Mouse (Mus musculus) layer of hippocampus, adult 18-20 months (tissue): ENCODE results near the gene Gpr153. TPM values are rescaled to one million over a fixed set of nuclear protein-coding genes. Genes with fewer than 3 reads are reported as not detected.
A peak's percentile ranks its signal among the peaks of the same experiment; 100 is the strongest.

Experiments used
- DNase-seq, 2 experiments: peaks; one replicate each; pipeline ENCODE4 v3.0.0; 2022; ENCODE audit warnings: low spot score in 2 of 2
- total RNA-seq, 2 experiments: library from RNA; stranded (reverse); gene quantifications; 2 replicates each; pipeline ENCODE4 v1.2.3; 2021

Gpr153 gene
- total RNA-seq, 2 experiments from 2014 or later, result 5.0 to 6.5 TPM

GRCm38 (mm10) chr4:152264867-152265568, 9.0 kb upstream of the Gpr153 start:
- DNase-seq, result no peak

DNA sequence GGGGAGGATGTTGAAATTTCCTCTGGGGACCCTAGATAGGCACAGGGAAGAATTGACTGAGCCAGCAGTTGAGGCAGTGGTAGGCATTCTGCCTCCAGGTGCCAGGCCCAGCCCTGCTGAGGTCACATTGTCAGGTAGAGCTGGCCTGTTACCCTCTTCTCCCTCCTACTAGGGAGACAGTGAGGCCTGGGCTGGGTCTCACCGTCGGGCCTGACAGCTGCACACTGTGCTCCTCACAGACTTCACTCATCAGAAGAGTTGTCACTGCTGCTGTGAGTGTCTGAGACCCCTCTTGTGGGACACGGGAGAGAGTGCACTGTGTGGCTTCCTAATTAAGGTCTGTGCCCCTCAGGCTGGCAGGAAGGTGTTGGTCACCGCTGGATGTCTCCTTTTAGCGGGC, 8.2 kb upstream of the Gpr153 start:
- no peak for DNase-seq

GRCm38 (mm10) chr4:152266236-152266895, 7.7 kb upstream of the Gpr153 start:
- peak in 1 of 2 experiments; percentile 54 for DNase-seq

GRCm38 (mm10) chr4:152267748-152268369, 6.2 kb upstream of the Gpr153 start:
- DNase-seq, result peak in 1 of 2 experiments; percentile 38

DNA sequence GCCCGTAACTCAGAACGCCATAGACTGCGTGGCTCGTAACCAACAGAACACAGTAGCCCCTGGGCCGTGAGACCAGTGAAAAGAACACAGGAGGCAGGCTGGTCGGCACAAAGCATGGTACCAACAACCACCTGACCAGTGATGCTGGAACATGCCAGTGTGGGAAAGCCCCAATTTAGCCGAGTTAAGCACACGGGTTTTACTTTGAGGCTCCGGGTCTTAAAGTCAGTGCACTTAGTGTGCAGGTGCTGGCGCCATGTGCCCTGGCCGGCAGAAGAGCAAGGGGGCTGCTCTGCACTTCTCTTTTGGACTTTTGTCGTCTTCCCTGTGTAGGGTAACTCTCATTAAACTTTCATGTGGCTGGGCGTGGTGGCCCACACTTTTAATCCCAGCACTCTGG, 4.1 kb upstream of the Gpr153 start:
- no peak for DNase-seq

DNA sequence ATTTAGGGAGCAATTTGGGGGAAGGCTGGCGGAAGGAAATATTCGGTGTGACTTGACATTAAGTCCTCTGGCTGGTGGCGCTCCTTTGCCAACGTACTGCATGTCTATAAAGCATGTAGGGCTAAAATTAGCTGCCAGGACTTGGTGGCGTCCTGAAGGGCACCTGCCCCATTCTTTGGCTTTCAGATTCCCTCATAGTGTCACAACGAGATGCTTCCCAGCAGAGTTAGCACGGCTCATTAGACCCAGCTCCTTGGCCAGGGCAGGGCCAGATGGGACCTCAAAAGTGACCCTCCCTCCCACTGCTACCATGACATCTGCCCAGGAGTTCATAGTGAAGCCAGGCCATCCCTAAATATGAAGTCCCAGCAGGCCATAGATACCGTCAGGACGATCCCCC, 3.4 kb upstream of the Gpr153 start:
- no peak for DNase-seq

GRCm38 (mm10) chr4:152271334-152271733, 2.7 kb upstream of the Gpr153 start:
- no peak for DNase-seq

DNA sequence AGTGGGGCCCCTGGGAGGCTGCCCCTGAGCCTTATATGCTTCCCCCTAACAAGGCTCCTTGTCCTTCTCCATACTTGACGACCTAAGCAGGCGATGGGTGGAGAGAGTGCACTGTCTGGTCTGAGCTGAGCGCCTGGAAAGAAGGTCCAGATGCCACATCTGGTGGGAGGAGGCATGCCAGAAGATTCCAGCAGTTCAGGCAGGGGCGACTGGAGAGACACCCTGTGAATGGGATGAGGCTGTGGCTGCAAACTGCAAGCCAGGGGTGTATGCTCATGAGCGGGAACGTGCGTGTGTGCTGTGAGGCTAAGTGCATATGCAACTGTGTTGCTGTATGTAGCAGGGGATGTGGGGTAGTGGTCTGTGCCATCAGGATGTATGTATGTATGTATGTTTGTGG, 2.0 kb upstream of the Gpr153 start:
- no peak for DNase-seq

- no peak for DNase-seq
These were observed 1.5 kb upstream of the Gpr153 start for GRCm38 (mm10) chr4:152272449-152273049.

DNA sequence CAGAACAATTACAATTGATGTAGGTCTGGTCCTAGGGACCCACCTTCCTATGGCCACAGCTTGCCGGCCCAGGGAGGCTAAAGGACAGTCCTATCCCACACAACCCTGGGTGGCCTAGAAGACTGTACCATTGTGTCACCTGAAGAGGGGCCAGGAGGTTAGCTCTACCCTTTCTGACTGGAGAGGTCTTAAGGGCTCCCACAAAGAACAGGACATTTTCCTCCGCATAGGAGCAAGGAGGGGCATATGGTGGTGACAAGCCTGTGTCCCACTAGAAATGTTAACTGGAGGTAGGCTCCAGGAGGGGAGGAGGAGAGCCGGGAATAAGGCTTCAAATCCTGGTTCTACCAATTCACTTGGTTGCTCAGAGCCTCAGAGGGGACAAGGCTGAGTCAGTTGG, 841 bp upstream of the Gpr153 start:
- no peak for DNase-seq

DNA sequence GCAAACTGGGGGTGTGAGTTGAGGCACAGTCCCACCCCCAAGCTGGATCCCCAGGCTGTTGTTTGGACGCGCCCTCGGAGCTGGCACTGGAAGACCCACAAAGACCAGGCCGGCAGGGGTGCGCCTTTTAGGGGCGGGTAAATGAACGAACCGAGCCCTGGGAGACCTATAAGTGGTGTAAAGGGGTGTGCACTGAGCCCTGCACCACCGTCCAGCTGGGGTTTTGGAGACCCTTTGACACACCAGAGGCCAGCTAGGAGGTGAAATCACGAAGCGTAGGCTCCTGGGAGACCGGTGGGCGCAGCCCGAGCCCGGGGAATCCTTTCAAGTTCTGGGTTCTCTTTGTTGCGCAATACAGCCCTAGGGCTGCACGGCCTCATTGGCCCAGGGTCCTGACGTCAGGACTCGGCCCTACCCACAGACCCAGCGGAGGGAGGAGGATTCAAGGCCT, 674 bp downstream of the Gpr153 start:
- DNase-seq, result no peak

GRCm38 (mm10) chr4:152276389-152277347, 2.6 kb downstream of the Gpr153 start:
- no peak for DNase-seq

DNA sequence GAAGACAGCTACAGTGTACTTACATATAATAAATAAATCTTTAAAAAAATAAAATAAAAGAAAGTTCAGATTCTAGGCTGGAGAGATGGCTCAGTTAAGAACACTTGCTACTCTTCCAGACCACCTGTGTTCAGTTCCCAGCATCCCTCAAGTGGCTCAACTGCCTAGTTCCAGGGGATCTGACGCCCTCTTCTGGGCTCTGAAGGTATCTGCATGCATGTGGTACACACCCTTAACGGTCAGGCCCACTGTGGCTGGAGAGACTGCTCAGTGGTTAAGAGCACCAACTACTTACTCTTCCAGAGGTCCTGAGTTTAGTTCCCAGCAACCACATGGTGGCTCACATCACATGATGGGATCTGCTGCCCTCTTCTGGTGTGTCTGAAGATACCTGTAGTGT, 3.9 kb downstream of the Gpr153 start:
- no peak for DNase-seq

GRCm38 (mm10) chr4:152278986-152279385, 5.0 kb downstream of the Gpr153 start:
- DNase-seq, result no peak

GRCm38 (mm10) chr4:152281601-152282000, 7.6 kb downstream of the Gpr153 start:
- DNase-seq, result no peak

DNA sequence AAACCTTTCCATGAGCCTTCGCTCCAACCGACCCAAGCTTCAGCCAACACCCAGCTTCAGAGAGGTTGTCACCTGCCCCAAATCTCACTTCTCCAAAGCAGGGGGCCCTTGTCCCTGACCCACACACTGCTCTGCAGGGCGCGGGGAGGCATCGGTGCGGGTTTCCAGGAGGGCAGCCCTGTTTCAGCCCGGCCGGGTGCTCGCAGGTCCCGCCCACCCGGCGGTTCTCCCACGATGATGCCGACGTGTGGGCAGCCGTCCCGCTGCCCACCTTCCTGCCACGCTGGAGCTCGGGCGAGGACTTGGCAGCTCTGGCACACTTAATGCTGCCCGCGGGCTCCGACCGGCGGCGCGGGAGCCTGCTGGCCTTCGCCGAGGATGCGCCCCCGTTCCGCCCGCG, 8.7 kb downstream of the Gpr153 start:
- no peak for DNase-seq

DNA sequence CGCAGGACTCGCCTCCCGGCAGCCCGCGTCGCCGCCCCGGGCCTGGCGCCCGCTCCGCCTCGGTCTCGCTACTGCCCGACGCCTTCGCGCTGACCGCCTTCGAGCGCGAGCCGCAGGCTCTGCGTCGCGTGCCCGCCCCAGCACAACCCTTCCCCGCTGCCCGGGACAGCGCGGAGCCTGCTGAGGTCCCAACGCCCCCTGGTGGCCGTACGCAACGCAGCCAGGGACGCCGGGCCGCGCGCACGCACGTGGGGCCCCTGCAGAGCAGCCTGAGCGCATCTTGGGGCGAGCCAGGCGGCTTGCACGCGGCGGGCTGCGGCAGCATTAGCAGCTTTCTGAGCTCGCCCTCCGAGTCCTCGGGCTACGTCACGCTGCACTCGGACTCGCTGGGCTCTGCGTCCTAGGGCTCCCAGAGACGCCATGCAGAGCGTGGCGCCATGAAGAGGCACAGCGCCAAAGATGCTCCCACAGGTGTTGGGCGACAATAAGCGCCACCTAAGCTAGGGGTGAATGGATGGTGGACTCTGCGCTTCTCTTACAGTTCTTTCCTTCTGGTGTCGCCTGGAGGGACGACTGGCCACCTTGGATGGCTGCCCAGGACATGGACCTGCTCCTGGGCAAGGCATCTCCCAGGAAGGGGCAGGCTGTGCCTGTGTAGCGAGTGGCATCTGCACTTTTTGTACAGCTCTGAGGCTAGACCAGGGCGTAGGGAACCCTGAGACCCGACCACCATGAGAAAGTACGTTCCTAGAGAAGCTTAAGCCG, 9.3 kb downstream of the Gpr153 start:
- peak; percentile 78 to 89 for DNase-seq

DNA sequence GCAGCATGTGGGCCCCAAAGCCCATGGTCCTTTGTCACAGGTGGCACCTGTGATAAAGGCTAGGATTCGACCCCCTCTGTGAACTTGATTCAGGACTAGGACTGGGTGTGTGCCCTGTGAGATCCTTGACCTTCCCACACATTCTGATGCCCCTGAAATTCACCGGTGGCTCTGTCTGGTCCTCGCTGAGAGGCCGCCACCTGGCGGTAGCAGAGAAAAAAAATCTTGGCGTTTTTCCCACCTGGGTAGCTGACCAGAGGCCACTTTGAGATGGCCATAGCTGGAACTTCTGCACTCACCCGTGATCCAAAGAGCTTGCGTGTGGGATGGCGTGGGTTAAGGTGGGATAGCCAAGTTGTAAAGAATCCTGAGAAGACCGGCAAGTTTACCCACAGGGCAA, 11.5 kb downstream of the Gpr153 start:
- peak in 1 of 2 experiments; percentile 59 for DNase-seq

DNA sequence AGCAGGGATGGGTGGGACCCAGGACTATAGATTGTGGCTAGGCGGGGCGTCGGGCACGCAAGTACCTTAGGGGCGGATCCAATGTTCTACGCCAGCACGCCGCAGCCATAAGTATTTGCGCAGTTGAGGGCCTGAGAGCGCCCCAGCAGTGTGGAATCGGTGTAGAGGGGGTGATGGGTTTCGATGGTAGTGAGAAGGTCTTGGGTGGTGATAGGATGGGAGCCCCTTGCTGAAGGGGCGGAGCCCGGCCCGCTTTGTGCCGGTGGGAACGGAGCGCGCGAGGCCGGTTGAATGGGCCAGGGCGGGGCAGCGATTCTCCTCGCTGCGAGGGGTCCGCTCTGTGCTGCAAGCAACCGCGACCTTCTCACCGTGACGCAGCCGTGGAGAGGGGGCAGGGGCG, 12.2 kb downstream of the Gpr153 start:
- DNase-seq, result no peak

DNA sequence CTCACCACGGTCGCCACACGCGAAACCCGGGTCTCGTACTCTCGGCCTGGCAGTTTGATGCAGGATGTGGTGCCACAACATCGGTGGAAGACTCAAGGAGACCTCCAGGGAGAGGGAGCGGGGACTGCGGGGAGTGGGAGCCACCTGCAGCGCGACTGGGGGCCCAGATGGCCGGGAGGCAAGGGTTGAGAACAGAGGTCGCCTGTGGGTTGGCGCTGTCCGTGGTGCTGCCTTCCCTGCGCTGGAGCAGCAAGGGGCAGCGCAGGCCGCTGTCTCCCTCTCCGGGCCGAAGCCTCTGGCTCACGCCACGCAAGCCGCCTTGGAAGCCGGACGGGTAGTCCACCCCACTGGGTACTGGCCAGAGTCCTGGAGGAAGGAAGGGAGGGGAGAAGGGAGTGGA, 12.9 kb downstream of the Gpr153 start:
- DNase-seq, result no peak
